Mouse (Mus musculus) midbrain, embryonic 13.5 days (tissue): ENCODE data around the gene Rhbdd3. TPM values are rescaled to one million over a fixed set of nuclear protein-coding genes. Genes with fewer than 3 reads are reported as not detected.
A peak's percentile ranks its signal among the peaks of the same experiment; 100 is the strongest.

Source experiments
- ATAC-seq: fragments of 200-750 bp; cut with Nextera tagmentation; 2 replicates; pipeline ENCODE4 v1.8.0; 2017; ENCODE audit warnings: mild to moderate bottlenecking, moderate TSS enrichment, moderate library complexity
- H3K27ac ChIP-seq: fragments of 300-500 bp; sonication (generic); 2 replicates; pipeline ENCODE4 v1.5.1; 2015; ENCODE audit warnings: inconsistent platforms, mild to moderate bottlenecking, moderate library complexity
- H3K27me3 ChIP-seq: fragments of 300-500 bp; sonication (generic); 2 replicates; pipeline ENCODE4 v1.6.1; 2015; ENCODE audit warnings: mild to moderate bottlenecking, inconsistent platforms
- H3K36me3 ChIP-seq: fragments of 300-500 bp; sonication (generic); 2 replicates; pipeline ENCODE4 v1.6.1; 2015; ENCODE audit warnings: mild to moderate bottlenecking, inconsistent platforms
- H3K4me1 ChIP-seq: fragments of 300-500 bp; sonication (generic); replicated peaks from 2 replicates; pipeline ENCODE4 v1.6.1; 2015; ENCODE audit warnings: inconsistent platforms
- H3K4me2 ChIP-seq: fragments of 300-500 bp; sonication (generic); replicated peaks from 2 replicates; pipeline ENCODE4 v1.6.1; 2015; ENCODE audit warnings: moderate library complexity, mild to moderate bottlenecking, inconsistent platforms
- H3K4me3 ChIP-seq: fragments of 300-500 bp; sonication (generic); replicated peaks from 2 replicates; pipeline ENCODE4 v1.5.1; 2015; ENCODE audit warnings: mild to moderate bottlenecking, inconsistent platforms
- H3K9ac ChIP-seq: fragments of 300-500 bp; sonication (generic); replicated peaks from 2 replicates; pipeline ENCODE4 v1.6.1; 2015; ENCODE audit warnings: mild to moderate bottlenecking, inconsistent platforms
- H3K9me3 ChIP-seq: fragments of 300-500 bp; sonication (generic); 2 replicates; pipeline ENCODE4 v1.6.1; 2016; ENCODE audit warnings: mild to moderate bottlenecking, inconsistent platforms
- WGBS: fragments of 180-500 bp; shearing (Covaris S2); methylation state at CpG from one replicate; pipeline ENCODE4 v1.1.7; 2015; 5-methylcytosine and 5-hydroxymethylcytosine counted together
- polyA plus RNA-seq: library from polyadenylated mRNA; unstranded; fragments of >200 nt; fragmentation: Nextera tagmentation; extraction: Ambion mirVana; gene quantifications from 2 replicates; pipeline ENCODE4 v1.2.1, GENCODE M21; 2015

The Rhbdd3 gene
- polyA plus RNA-seq, 1 experiment from 2014 or later: 32.8 TPM

- Histone ChIP-seq H3K4me1 (peaks cover 6% of the 10 kb centered on the region), H3K9me3 (no peaks in the 10 kb centered on the region), H3K9ac (no peak overlapping the region), H3K36me3 (no peaks in the 10 kb centered on the region), H3K27ac (no peak overlapping the region), H3K4me3 (no peak overlapping the region), H3K4me2 (no peak overlapping the region), H3K27me3 (no peaks in the 10 kb centered on the region)
- no peak for ATAC-seq
- 62% methylated on average over 8 of the region's 8 CpGs for WGBS
Measured at GRCm38 (mm10) chr11:5140619-5141018, 41.9 kb downstream of the Rhbdd3 start.

GRCm38 (mm10) chr11:5141252-5141651 lies 42.5 kb downstream of the Rhbdd3 start:
- ATAC-seq: no peak
- WGBS: 83% methylated on average over 5 of the region's 5 CpGs
- Histone ChIP-seq H3K4me3 (no peak overlapping the region), H3K4me1 (peaks cover 6% of the 10 kb centered on the region), H3K9ac (no peak overlapping the region), H3K9me3 (no peaks in the 10 kb centered on the region), H3K27ac (no peak overlapping the region), H3K36me3 (no peaks in the 10 kb centered on the region), H3K27me3 (no peaks in the 10 kb centered on the region), H3K4me2 (no peak overlapping the region)

- no peaks in the 10 kb centered on the region for H3K36me3 ChIP-seq
- H3K9me3 ChIP-seq: no peaks in the 10 kb centered on the region
- peaks cover 6% of the 10 kb centered on the region for H3K4me1 ChIP-seq
- 79% methylated on average over 2 of the region's 2 CpGs for WGBS
- H3K27ac ChIP-seq: no peak overlapping the region
- no peak overlapping the region for H3K4me2 ChIP-seq
- H3K4me3 ChIP-seq: no peak overlapping the region
- no peak for ATAC-seq
- no peaks in the 10 kb centered on the region for H3K27me3 ChIP-seq
- no peak overlapping the region for H3K9ac ChIP-seq
Measured at GRCm38 (mm10) chr11:5141965-5142364, 43.2 kb downstream of the Rhbdd3 start.

GRCm38 (mm10) chr11:5145600-5145999 lies 46.9 kb downstream of the Rhbdd3 start:
- WGBS: 90% methylated on average over 3 of the region's 3 CpGs
- no peaks in the 10 kb centered on the region for H3K36me3 ChIP-seq
- no peaks in the 10 kb centered on the region for H3K9me3 ChIP-seq
- H3K27me3 ChIP-seq: no peaks in the 10 kb centered on the region; the same call in 1 of the 2 replicates
- no peak overlapping the region for H3K4me3 ChIP-seq
- no peak overlapping the region for H3K27ac ChIP-seq
- H3K4me1 ChIP-seq: peaks cover 17% of the 10 kb centered on the region
- no peak overlapping the region for H3K4me2 ChIP-seq
- no peak overlapping the region for H3K9ac ChIP-seq
- no peak for ATAC-seq

GRCm38 (mm10) chr11:5149249-5149648 lies 50.5 kb downstream of the Rhbdd3 start:
- H3K4me1 ChIP-seq: peaks cover 32% of the 10 kb centered on the region
- no peak for ATAC-seq
- H3K27me3 ChIP-seq: peaks cover 19% of the 10 kb centered on the region; the same call in 1 of the 2 replicates
- H3K9ac ChIP-seq: no peak overlapping the region
- no peak overlapping the region for H3K27ac ChIP-seq
- no peak overlapping the region for H3K4me3 ChIP-seq
- no peaks in the 10 kb centered on the region for H3K9me3 ChIP-seq
- H3K36me3 ChIP-seq: no peaks in the 10 kb centered on the region
- no peak overlapping the region for H3K4me2 ChIP-seq
- 27% methylated on average over 7 of the region's 7 CpGs for WGBS

- no peak overlapping the region for H3K27ac ChIP-seq
- H3K36me3 ChIP-seq: no peaks in the 10 kb centered on the region
- ATAC-seq: no peak
- 73% methylated on average over 9 of the region's 9 CpGs for WGBS
- H3K4me1 ChIP-seq: peaks cover 32% of the 10 kb centered on the region
- H3K9me3 ChIP-seq: no peaks in the 10 kb centered on the region
- no peak overlapping the region for H3K4me2 ChIP-seq
- no peak overlapping the region for H3K9ac ChIP-seq
- no peak overlapping the region for H3K4me3 ChIP-seq
- peaks cover 20% of the 10 kb centered on the region; the same call in 1 of the 2 replicates for H3K27me3 ChIP-seq
Measured at GRCm38 (mm10) chr11:5149955-5150354, 51.2 kb downstream of the Rhbdd3 start.

GRCm38 (mm10) chr11:5150416-5151246 lies 51.9 kb downstream of the Rhbdd3 start:
- H3K9ac ChIP-seq: no peak overlapping the region
- H3K27me3 ChIP-seq: peaks cover 20% of the 10 kb centered on the region; the same call in 1 of the 2 replicates
- no peak overlapping the region for H3K4me2 ChIP-seq
- H3K36me3 ChIP-seq: no peaks in the 10 kb centered on the region
- H3K9me3 ChIP-seq: no peaks in the 10 kb centered on the region
- peaks cover 32% of the 10 kb centered on the region for H3K4me1 ChIP-seq
- H3K27ac ChIP-seq: no peak overlapping the region
- no peak overlapping the region for H3K4me3 ChIP-seq
- WGBS: 50% methylated on average over 9 of the region's 9 CpGs
- ATAC-seq: no peak

GRCm38 (mm10) chr11:5151247-5151630 lies 52.5 kb downstream of the Rhbdd3 start:
- Histone ChIP-seq H3K9me3 (no peaks in the 10 kb centered on the region), H3K4me2 (peak overlapping the region; percentile 82), H3K9ac (peak overlapping the region; percentile 65; the same call in 1 of the 2 replicates), H3K4me3 (peak overlapping the region; percentile 53), H3K27ac (no peak overlapping the region), H3K36me3 (no peaks in the 10 kb centered on the region), H3K27me3 (peaks cover 20% of the 10 kb centered on the region; the same call in 1 of the 2 replicates), H3K4me1 (peaks cover 32% of the 10 kb centered on the region)
- no peak for ATAC-seq
- WGBS: 6% methylated on average over 4 of the region's 4 CpGs

GRCm38 (mm10) chr11:5151680-5152337 lies 53.1 kb downstream of the Rhbdd3 start, which contains the start of gene Emid1:
Gene Emid1, minus strand, starts transcription at chr11:5152257.
- H3K9ac ChIP-seq: peak within 1 kb of the TSS; percentile 65
- H3K27me3 ChIP-seq: peaks cover 20% of the 10 kb centered on the region; the same call in 1 of the 2 replicates
- H3K36me3 ChIP-seq: no peaks in the 10 kb centered on the region
- H3K4me3 ChIP-seq: peak within 1 kb of the TSS; percentile 53
- peak within 1 kb of the TSS; percentile 82 for H3K4me2 ChIP-seq
- no peak within 1 kb of the TSS for H3K27ac ChIP-seq
- under 1% methylated on average over 42 of the region's 53 CpGs for WGBS
- H3K9me3 ChIP-seq: no peaks in the 10 kb centered on the region
- peaks cover 32% of the 10 kb centered on the region for H3K4me1 ChIP-seq
- ATAC-seq: peak; percentile 61

GRCm38 (mm10) chr11:5154961-5155805 lies 56.5 kb downstream of the Rhbdd3 start:
- Histone ChIP-seq H3K9me3 (no peaks in the 10 kb centered on the region), H3K4me3 (no peak overlapping the region), H3K4me2 (no peak overlapping the region), H3K36me3 (no peaks in the 10 kb centered on the region), H3K4me1 (peaks cover 17% of the 10 kb centered on the region), H3K27me3 (peaks cover 20% of the 10 kb centered on the region; the same call in 1 of the 2 replicates), H3K9ac (no peak overlapping the region), H3K27ac (no peak overlapping the region)
- 46% methylated on average over 10 of the region's 10 CpGs for WGBS
- no peak for ATAC-seq
